Mouse (Mus musculus) limb, embryonic 11.5 days (tissue): ENCODE measurements around the gene Timm17b. TPM values are rescaled to one million over a fixed set of nuclear protein-coding genes. Genes with fewer than 3 reads are reported as not detected.

ENCODE experiments used
- polyA plus RNA-seq: library from polyadenylated mRNA; unstranded; fragments of >200 nt; fragmentation: Nextera tagmentation; extraction: Ambion mirVana; gene quantifications from 2 replicates; pipeline ENCODE4 v1.2.1, GENCODE M21; 2014

Gene Timm17b
- polyA plus RNA-seq, 1 experiment from 2014 or later = 195 TPM

Other genes starting within 250 kb of the Timm17b start
- gene Prickle3, start 242.1 kb upstream of the Timm17b start, polyA plus RNA-seq = 5.6 and 6.7 TPM in 2 replicates
- gene Plp2, start 228.0 kb upstream of the Timm17b start, polyA plus RNA-seq = 78.1 and 81.0 TPM in 2 replicates
- gene Magix, start 218.1 kb upstream of the Timm17b start, polyA plus RNA-seq = 0.21 TPM in 1 of 2 replicates, not detected in the other
- gene Gpkow, start 202.2 kb upstream of the Timm17b start, polyA plus RNA-seq = 40.9 and 43.4 TPM in 2 replicates
- 16.7 and 20.6 TPM in 2 replicates for gene Wdr45, start 185.0 kb upstream of the Timm17b start, polyA plus RNA-seq
- not detected in 2 replicates for gene Gm45208, start 177.1 kb upstream of the Timm17b start, polyA plus RNA-seq
- gene Praf2, start 170.9 kb upstream of the Timm17b start, polyA plus RNA-seq = 85.7 and 99.5 TPM in 2 replicates
- 21.4 and 22.8 TPM in 2 replicates for gene Ccdc120, start 148.5 kb upstream of the Timm17b start, polyA plus RNA-seq
- gene Tfe3, start 136.8 kb upstream of the Timm17b start, polyA plus RNA-seq = 17.7 and 20.6 TPM in 2 replicates
- gene Gripap1, start 109.6 kb upstream of the Timm17b start, polyA plus RNA-seq = 34.4 and 41.7 TPM in 2 replicates
- gene Kcnd1, start 77.1 kb upstream of the Timm17b start, polyA plus RNA-seq = 0.97 and 1.5 TPM in 2 replicates
- 34.5 and 34.7 TPM in 2 replicates for gene Otud5, start 58.0 kb upstream of the Timm17b start, polyA plus RNA-seq
- gene Pim2, start 21.1 kb upstream of the Timm17b start, polyA plus RNA-seq = 5.2 and 5.4 TPM in 2 replicates
- 9.4 and 11.4 TPM in 2 replicates for gene Slc35a2, start 15.3 kb upstream of the Timm17b start, polyA plus RNA-seq
- 137 and 151 TPM in 2 replicates for gene Pqbp1, start 88 bp upstream of the Timm17b start, polyA plus RNA-seq
- gene Gm10491, start 8.5 kb downstream of the Timm17b start, polyA plus RNA-seq = not detected in 2 replicates
- not detected in 2 replicates for gene Gm10490, start 10.2 kb downstream of the Timm17b start, polyA plus RNA-seq
- 0.20 and 0.25 TPM in 2 replicates for gene Pcsk1n, start 20.5 kb downstream of the Timm17b start, polyA plus RNA-seq
- gene Eras, start 29.2 kb downstream of the Timm17b start, polyA plus RNA-seq = not detected in 2 replicates
- 42.7 and 43.6 TPM in 2 replicates for gene Hdac6, start 48.5 kb downstream of the Timm17b start, polyA plus RNA-seq
- gene Gata1, start 78.7 kb downstream of the Timm17b start, polyA plus RNA-seq = 2.7 and 3.4 TPM in 2 replicates
- gene Glod5, start 119.1 kb downstream of the Timm17b start, polyA plus RNA-seq = not detected in 2 replicates
- 95.7 and 102 TPM in 2 replicates for gene Suv39h1, start 175.4 kb downstream of the Timm17b start, polyA plus RNA-seq
- gene Was, start 191.1 kb downstream of the Timm17b start, polyA plus RNA-seq = 0.27 and 0.44 TPM in 2 replicates
- gene Wdr13, start 233.5 kb downstream of the Timm17b start, polyA plus RNA-seq = 12.4 and 15.6 TPM in 2 replicates
- 538 and 539 TPM in 2 replicates for gene Rbm3, start 246.5 kb downstream of the Timm17b start, polyA plus RNA-seq